Mouse (Mus musculus) midbrain, embryonic 12.5 days (tissue): ENCODE measurements around the gene Gda. TPM values are rescaled to one million over a fixed set of nuclear protein-coding genes. Genes with fewer than 3 reads are reported as not detected.

Experiments used
- ATAC-seq: fragments of 200-750 bp; cut with Nextera tagmentation; 2 replicates; pipeline ENCODE4 v1.8.0; 2017; ENCODE audit warnings: low read depth, moderate TSS enrichment, moderate library complexity; ENCODE audit not compliant: low FRiP score
- H3K27ac ChIP-seq: fragments of 300-500 bp; sonication (generic); replicated peaks from 2 replicates; pipeline ENCODE4 v1.5.1; 2016; ENCODE audit warnings: mild to moderate bottlenecking
- H3K27me3 ChIP-seq: fragments of 300-500 bp; sonication (generic); 2 replicates; pipeline ENCODE4 v1.6.1; 2016; ENCODE audit warnings: mild to moderate bottlenecking
- H3K36me3 ChIP-seq: fragments of 300-500 bp; sonication (generic); 2 replicates; pipeline ENCODE4 v1.6.1; 2016
- H3K4me1 ChIP-seq: fragments of 300-500 bp; sonication (generic); 2 replicates; pipeline ENCODE4 v1.6.1; 2016
- H3K4me2 ChIP-seq: fragments of 300-500 bp; sonication (generic); replicated peaks from 2 replicates; pipeline ENCODE4 v1.6.1; 2016; ENCODE audit warnings: mild to moderate bottlenecking, moderate library complexity
- H3K4me3 ChIP-seq: fragments of 300-500 bp; sonication (generic); 2 replicates; pipeline ENCODE4 v1.5.1; 2016; ENCODE audit warnings: mild to moderate bottlenecking
- H3K9ac ChIP-seq: fragments of 300-500 bp; sonication (generic); replicated peaks from 2 replicates; pipeline ENCODE4 v1.6.1; 2016; ENCODE audit warnings: mild to moderate bottlenecking, moderate library complexity
- H3K9me3 ChIP-seq: fragments of 300-500 bp; sonication (generic); 2 replicates; pipeline ENCODE4 v1.6.1; 2016; ENCODE audit warnings: mild to moderate bottlenecking
- WGBS: fragments of 180-500 bp; shearing (Covaris S2); methylation state at CpG from one replicate; pipeline ENCODE4 v1.1.7; 2016; 5-methylcytosine and 5-hydroxymethylcytosine counted together
- polyA plus RNA-seq: library from polyadenylated mRNA; unstranded; fragments of >200 nt; fragmentation: Nextera tagmentation; extraction: Ambion mirVana; gene quantifications from 2 replicates; pipeline ENCODE4 v1.2.1, GENCODE M21; 2016

Gene Gda
- 0.09 TPM in 1 of 2 replicates, not detected in the other for polyA plus RNA-seq

- Histone ChIP-seq H3K9ac (no peak within 1 kb of the TSS), H3K4me2 (peak within 1 kb of the TSS; percentile 76), H3K27ac (no peak within 1 kb of the TSS), H3K4me3 (peak within 1 kb of the TSS; percentile 47), H3K9me3 (no peaks in the 10 kb centered on the region), H3K4me1 (peaks cover 8% of the 10 kb centered on the region), H3K27me3 (peaks cover 24% of the 10 kb centered on the region), H3K36me3 (no peaks in the 10 kb centered on the region)
- WGBS = 76% methylated on average over 2 of the region's 2 CpGs
- ATAC-seq = no peak
Measured at GRCm38 (mm10) chr19:21473345-21473744, at the start of gene Gda. TSS of gene Gda (minus strand) at chr19:21473445.

GRCm38 (mm10) chr19:21520280-21520679 is 47.0 kb upstream of the Gda start:
- Histone ChIP-seq H3K36me3 (no peaks in the 10 kb centered on the region), H3K9ac (no peak overlapping the region), H3K27me3 (no peaks in the 10 kb centered on the region), H3K4me2 (no peak overlapping the region), H3K4me3 (no peak overlapping the region), H3K4me1 (no peaks in the 10 kb centered on the region), H3K27ac (no peak overlapping the region), H3K9me3 (no peaks in the 10 kb centered on the region)
- WGBS = 80% methylated on average over 2 of the region's 2 CpGs
- no peak for ATAC-seq

- H3K4me1 ChIP-seq = no peaks in the 10 kb centered on the region
- no peak overlapping the region for H3K27ac ChIP-seq
- no peaks in the 10 kb centered on the region for H3K36me3 ChIP-seq
- WGBS = 62% methylated on average over 3 of the region's 3 CpGs
- no peaks in the 10 kb centered on the region for H3K9me3 ChIP-seq
- no peak overlapping the region for H3K4me3 ChIP-seq
- no peak overlapping the region for H3K4me2 ChIP-seq
- H3K9ac ChIP-seq = no peak overlapping the region
- no peaks in the 10 kb centered on the region for H3K27me3 ChIP-seq
- ATAC-seq = peak; percentile 63; the same call in 1 of the 2 replicates
Measured at GRCm38 (mm10) chr19:21510116-21510515, 36.9 kb upstream of the Gda start.

- 84% methylated on average over 7 of the region's 7 CpGs for WGBS
- Histone ChIP-seq H3K9me3 (no peaks in the 10 kb centered on the region), H3K27me3 (no peaks in the 10 kb centered on the region), H3K4me1 (no peaks in the 10 kb centered on the region), H3K4me2 (no peak overlapping the region), H3K36me3 (no peaks in the 10 kb centered on the region), H3K27ac (no peak overlapping the region), H3K9ac (no peak overlapping the region), H3K4me3 (no peak overlapping the region)
- ATAC-seq = no peak
Measured at GRCm38 (mm10) chr19:21507561-21508232, 34.5 kb upstream of the Gda start.

- WGBS = 66% methylated on average over 2 of the region's 2 CpGs
Measured at GRCm38 (mm10) chr19:21507133-21507532, 33.9 kb upstream of the Gda start.

GRCm38 (mm10) chr19:21504716-21505115 is 31.5 kb upstream of the Gda start:
- ATAC-seq = no peak
- Histone ChIP-seq H3K27me3 (no peaks in the 10 kb centered on the region), H3K27ac (no peak overlapping the region), H3K4me1 (no peaks in the 10 kb centered on the region), H3K36me3 (no peaks in the 10 kb centered on the region), H3K4me2 (no peak overlapping the region), H3K9ac (no peak overlapping the region), H3K4me3 (no peak overlapping the region), H3K9me3 (no peaks in the 10 kb centered on the region)
- WGBS = 81% methylated on average over 2 of the region's 2 CpGs

More at GRCm38 (mm10) chr19:21507133-21507532, 33.9 kb upstream of the Gda start:
- Histone ChIP-seq H3K4me1 (no peaks in the 10 kb centered on the region), H3K4me2 (no peak overlapping the region), H3K27ac (no peak overlapping the region), H3K9me3 (no peaks in the 10 kb centered on the region), H3K4me3 (no peak overlapping the region), H3K36me3 (no peaks in the 10 kb centered on the region), H3K9ac (no peak overlapping the region), H3K27me3 (no peaks in the 10 kb centered on the region)
- ATAC-seq = no peak

- Histone ChIP-seq H3K4me1 (no peaks in the 10 kb centered on the region), H3K27me3 (no peaks in the 10 kb centered on the region), H3K27ac (no peak overlapping the region), H3K36me3 (no peaks in the 10 kb centered on the region), H3K4me3 (no peak overlapping the region), H3K4me2 (no peak overlapping the region), H3K9ac (no peak overlapping the region), H3K9me3 (no peaks in the 10 kb centered on the region)
- ATAC-seq = no peak
- 91% methylated on average over 2 of the region's 2 CpGs for WGBS
Measured at GRCm38 (mm10) chr19:21499394-21499983, 26.2 kb upstream of the Gda start.

- WGBS = 86% methylated on average over 4 of the region's 4 CpGs
Measured at GRCm38 (mm10) chr19:21495817-21496216, 22.6 kb upstream of the Gda start.

GRCm38 (mm10) chr19:21493807-21494521 is 20.7 kb upstream of the Gda start:
- H3K4me1 ChIP-seq = no peaks in the 10 kb centered on the region
- no peak overlapping the region for H3K27ac ChIP-seq
- no peaks in the 10 kb centered on the region for H3K9me3 ChIP-seq
- H3K4me3 ChIP-seq = no peak overlapping the region
- no peak overlapping the region for H3K4me2 ChIP-seq
- ATAC-seq = no peak
- WGBS = 82% methylated on average over 10 of the region's 10 CpGs
- no peak overlapping the region for H3K9ac ChIP-seq
- H3K27me3 ChIP-seq = no peaks in the 10 kb centered on the region
- H3K36me3 ChIP-seq = no peaks in the 10 kb centered on the region

More at GRCm38 (mm10) chr19:21495817-21496216, 22.6 kb upstream of the Gda start:
- no peak for ATAC-seq
- no peaks in the 10 kb centered on the region for H3K4me1 ChIP-seq
- H3K36me3 ChIP-seq = no peaks in the 10 kb centered on the region
- no peak overlapping the region for H3K9ac ChIP-seq
- no peak overlapping the region for H3K27ac ChIP-seq
- no peaks in the 10 kb centered on the region for H3K9me3 ChIP-seq
- no peak overlapping the region for H3K4me2 ChIP-seq
- H3K27me3 ChIP-seq = no peaks in the 10 kb centered on the region
- H3K4me3 ChIP-seq = no peak overlapping the region

- Histone ChIP-seq H3K4me2 (no peak overlapping the region), H3K4me3 (no peak overlapping the region), H3K4me1 (no peaks in the 10 kb centered on the region), H3K27me3 (no peaks in the 10 kb centered on the region), H3K9me3 (no peaks in the 10 kb centered on the region), H3K27ac (no peak overlapping the region), H3K36me3 (no peaks in the 10 kb centered on the region), H3K9ac (no peak overlapping the region)
- no peak for ATAC-seq
Measured at GRCm38 (mm10) chr19:21491391-21491790, 18.1 kb upstream of the Gda start.

GRCm38 (mm10) chr19:21487124-21487944 is 14.1 kb upstream of the Gda start:
- no peak overlapping the region for H3K9ac ChIP-seq
- 86% methylated on average over 5 of the region's 5 CpGs for WGBS
- H3K27ac ChIP-seq = no peak overlapping the region
- H3K9me3 ChIP-seq = no peaks in the 10 kb centered on the region
- H3K36me3 ChIP-seq = no peaks in the 10 kb centered on the region
- ATAC-seq = no peak
- H3K4me3 ChIP-seq = no peak overlapping the region
- H3K27me3 ChIP-seq = no peaks in the 10 kb centered on the region
- no peak overlapping the region for H3K4me2 ChIP-seq
- H3K4me1 ChIP-seq = no peaks in the 10 kb centered on the region
